Mouse (Mus musculus) limb, embryonic 13.5 days (tissue): ENCODE data around the gene Lpcat2. TPM values are rescaled to one million over a fixed set of nuclear protein-coding genes. Genes with fewer than 3 reads are reported as not detected.

ENCODE experiments used
- ATAC-seq: fragments of 200-750 bp; cut with Nextera tagmentation; 2 replicates; pipeline ENCODE4 v1.8.0; 2017; ENCODE audit warnings: low read depth, moderate number of reproducible peaks, moderate TSS enrichment; ENCODE audit not compliant: low FRiP score
- H3K27ac ChIP-seq: fragments of 300-500 bp; sonication (generic); 2 replicates; pipeline ENCODE4 v1.5.1; 2015; ENCODE audit warnings: inconsistent platforms, mild to moderate bottlenecking, moderate library complexity
- H3K27me3 ChIP-seq: fragments of 300-500 bp; sonication (generic); 2 replicates; pipeline ENCODE4 v1.6.1; 2015; ENCODE audit warnings: mild to moderate bottlenecking, inconsistent platforms
- H3K36me3 ChIP-seq: fragments of 300-500 bp; sonication (generic); 2 replicates; pipeline ENCODE4 v1.6.1; 2015; ENCODE audit warnings: inconsistent platforms, mild to moderate bottlenecking, moderate library complexity
- H3K4me1 ChIP-seq: fragments of 300-500 bp; sonication (generic); 2 replicates; pipeline ENCODE4 v1.6.1; 2015; ENCODE audit warnings: inconsistent platforms
- H3K4me2 ChIP-seq: fragments of 300-500 bp; sonication (generic); replicated peaks from 2 replicates; pipeline ENCODE4 v1.6.1; 2015; ENCODE audit warnings: inconsistent platforms, mild to moderate bottlenecking, moderate library complexity
- H3K4me3 ChIP-seq: fragments of 300-500 bp; sonication (generic); 2 replicates; pipeline ENCODE4 v1.5.1; 2015; ENCODE audit warnings: moderate library complexity, mild to moderate bottlenecking, inconsistent platforms
- H3K9ac ChIP-seq: fragments of 300-500 bp; sonication (generic); 2 replicates; pipeline ENCODE4 v1.6.1; 2015; ENCODE audit warnings: mild to moderate bottlenecking, inconsistent platforms
- H3K9me3 ChIP-seq: fragments of 300-500 bp; sonication (generic); 2 replicates; pipeline ENCODE4 v1.6.1; 2016; ENCODE audit warnings: inconsistent platforms
- WGBS: fragments of 180-500 bp; shearing (Covaris S2); methylation state at CpG from one replicate; pipeline ENCODE4 v1.1.7; 2015; 5-methylcytosine and 5-hydroxymethylcytosine counted together
- polyA plus RNA-seq: library from polyadenylated mRNA; unstranded; fragments of >200 nt; fragmentation: Nextera tagmentation; extraction: Ambion mirVana; gene quantifications from 2 replicates; pipeline ENCODE4 v1.2.1, GENCODE M21; 2015

Gene Lpcat2
- polyA plus RNA-seq, result 11.7 and 11.8 TPM in 2 replicates

DNA sequence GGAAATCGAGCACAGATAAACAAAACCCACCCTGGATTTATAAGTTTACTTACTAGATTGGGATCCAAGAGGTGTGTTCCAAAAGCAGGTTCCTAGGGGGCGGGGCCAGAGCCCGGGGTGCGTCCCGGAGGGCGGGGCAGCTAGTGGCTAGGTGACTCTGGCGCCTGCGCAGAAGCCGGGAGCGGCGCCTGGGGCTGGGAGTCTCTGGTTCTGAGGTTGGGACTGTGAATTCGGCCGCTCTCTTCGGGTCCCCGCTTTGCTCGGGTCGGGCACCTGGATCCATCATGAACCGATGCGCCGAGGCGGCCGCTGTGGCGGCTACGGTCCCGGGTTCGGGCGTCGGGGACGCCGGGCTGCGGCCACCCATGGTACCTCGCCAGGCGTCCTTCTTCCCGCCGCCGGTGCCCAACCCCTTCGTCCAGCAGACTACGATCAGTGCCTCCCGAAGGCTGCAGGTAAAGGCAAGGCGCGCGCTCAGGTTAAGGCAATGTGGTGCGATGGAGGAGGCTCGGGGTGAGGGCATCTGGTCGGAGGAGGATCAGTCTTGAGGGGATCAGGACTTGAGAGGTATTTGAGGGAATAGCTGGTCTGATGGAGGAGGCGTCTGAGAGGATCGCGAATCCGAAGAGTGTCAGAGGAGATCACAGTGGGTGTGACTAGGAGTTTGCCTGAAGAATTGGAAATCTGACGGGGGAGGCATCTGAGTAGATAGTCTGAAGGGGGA is at the start of gene Lpcat2:
Gene Lpcat2 (plus strand): TSS at position 169 of the 724 bp plus-strand sequence.
- Histone ChIP-seq H3K27ac (no peak within 1 kb of the TSS), H3K27me3 (peaks cover 6% of the 10 kb centered on the region; the same call in 1 of the 2 replicates), H3K4me1 (peaks cover 17% of the 10 kb centered on the region), H3K4me3 (peak within 1 kb of the TSS; percentile 62), H3K36me3 (peaks cover 33% of the 10 kb centered on the region), H3K4me2 (peak within 1 kb of the TSS; percentile 82), H3K9ac (peak within 1 kb of the TSS; percentile 76), H3K9me3 (no peaks in the 10 kb centered on the region)
- under 1% methylated on average over 50 of the region's 50 CpGs for WGBS
- peak; percentile 57; the same call in 1 of the 2 replicates for ATAC-seq

DNA sequence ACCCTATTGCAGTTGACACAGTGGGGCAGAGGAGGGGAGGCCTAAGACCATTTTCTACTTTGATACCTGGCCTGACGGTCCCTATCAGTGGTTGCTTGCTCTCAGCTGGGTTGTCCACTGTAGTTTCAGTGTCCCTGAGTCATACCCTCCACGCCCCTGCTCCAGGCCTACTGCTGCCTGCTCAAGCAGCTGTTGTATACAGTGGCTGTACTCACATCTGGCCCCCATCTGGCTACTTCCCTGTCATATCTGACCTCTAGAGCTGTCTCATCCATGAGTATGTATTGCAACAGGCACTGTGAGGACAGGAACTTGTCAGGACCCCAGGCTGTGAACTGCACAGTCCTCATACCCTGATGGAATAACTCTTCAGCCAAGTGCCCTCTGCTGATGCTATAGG is 42.4 kb upstream of the Lpcat2 start:
- Histone ChIP-seq H3K4me3 (no peak overlapping the region), H3K9me3 (no peaks in the 10 kb centered on the region), H3K36me3 (no peaks in the 10 kb centered on the region), H3K4me2 (no peak overlapping the region), H3K4me1 (peaks cover 3% of the 10 kb centered on the region; the same call in 1 of the 2 replicates), H3K27ac (no peak overlapping the region), H3K9ac (no peak overlapping the region), H3K27me3 (0 out of 2 replicates have a peak, but pooled peaks cover 5% of the 10 kb centered on the region)
- no peak for ATAC-seq
- WGBS, result 81% methylated on average over 2 of the region's 2 CpGs

DNA sequence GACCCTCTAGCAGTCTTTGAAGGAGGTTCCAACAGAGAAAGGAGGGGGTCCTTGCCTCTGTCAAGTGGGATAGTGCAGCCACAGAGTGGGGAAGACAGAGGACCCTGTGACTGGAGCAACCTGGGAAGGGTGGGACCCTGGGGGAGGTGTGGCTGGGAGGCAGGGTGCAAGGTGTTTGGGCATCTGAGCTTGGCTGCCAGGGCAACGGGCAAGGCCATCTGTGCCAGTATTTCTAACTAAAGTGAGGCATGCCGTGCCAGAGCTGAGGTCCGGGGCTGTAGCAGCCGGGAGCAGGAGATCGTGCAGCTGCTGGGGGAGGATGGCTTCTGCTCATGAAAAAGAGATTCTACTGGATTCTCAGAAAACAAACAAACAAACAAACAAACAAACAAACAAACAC is 39.5 kb upstream of the Lpcat2 start:
- H3K4me2 ChIP-seq, result no peak overlapping the region
- WGBS, result 86% methylated on average over 5 of the region's 5 CpGs
- no peak for ATAC-seq
- H3K4me1 ChIP-seq, result peaks cover 3% of the 10 kb centered on the region; the same call in 1 of the 2 replicates
- H3K36me3 ChIP-seq, result no peaks in the 10 kb centered on the region
- no peak overlapping the region for H3K27ac ChIP-seq
- H3K4me3 ChIP-seq, result no peak overlapping the region
- H3K9ac ChIP-seq, result no peak overlapping the region
- no peaks in the 10 kb centered on the region for H3K9me3 ChIP-seq
- H3K27me3 ChIP-seq, result peaks cover 5% of the 10 kb centered on the region; the same call in 1 of the 2 replicates

DNA sequence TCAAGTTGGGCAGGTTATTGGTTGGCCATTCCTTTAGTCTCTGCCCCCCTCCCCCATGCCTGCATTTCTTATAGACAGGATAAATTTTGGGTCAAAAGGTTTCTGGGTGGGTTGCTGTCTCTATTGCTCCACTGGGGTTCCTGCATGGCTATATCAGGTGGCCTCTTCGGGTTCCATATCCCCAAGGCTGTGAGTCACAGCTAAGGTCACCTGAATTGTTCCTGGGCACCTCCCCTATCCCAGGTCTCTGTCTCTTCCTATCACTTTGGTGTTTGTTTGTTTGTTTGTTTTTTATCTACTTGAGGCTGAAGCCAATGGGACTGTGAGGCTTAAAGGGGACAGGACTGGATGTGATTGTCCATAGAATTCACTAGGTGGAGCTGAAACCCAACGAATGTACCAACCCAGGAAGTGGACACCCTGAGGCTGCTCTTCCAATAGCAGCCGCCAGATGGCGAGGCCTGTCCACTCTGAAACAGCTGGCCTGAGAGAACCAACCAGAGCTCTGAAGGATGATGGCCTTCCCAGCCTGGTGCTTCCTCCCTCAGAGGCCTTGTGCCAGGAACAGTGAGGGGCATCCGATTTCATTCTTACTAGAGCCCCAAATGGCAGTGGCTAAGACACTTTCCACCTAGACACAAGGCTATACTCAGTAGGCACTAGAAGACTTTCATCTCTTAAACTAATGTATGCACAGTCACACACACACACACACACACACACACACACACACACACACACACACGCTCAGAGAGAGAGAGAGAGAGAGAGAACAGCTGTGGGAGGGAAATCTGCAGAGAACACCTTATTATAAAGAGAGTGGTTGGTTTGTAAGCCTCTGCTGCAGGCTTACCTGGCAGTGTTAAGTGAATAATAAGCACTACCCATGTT is 37.0 kb upstream of the Lpcat2 start:
- H3K27ac ChIP-seq, result no peak overlapping the region
- 16% methylated on average over 6 of the region's 6 CpGs for WGBS
- peak; percentile 85 for ATAC-seq
- H3K4me3 ChIP-seq, result no peak overlapping the region
- peaks cover 9% of the 10 kb centered on the region; the same call in 1 of the 2 replicates for H3K27me3 ChIP-seq
- H3K9ac ChIP-seq, result no peak overlapping the region
- H3K4me1 ChIP-seq, result no peaks in the 10 kb centered on the region
- no peaks in the 10 kb centered on the region for H3K9me3 ChIP-seq
- no peak overlapping the region for H3K4me2 ChIP-seq
- H3K36me3 ChIP-seq, result no peaks in the 10 kb centered on the region

DNA sequence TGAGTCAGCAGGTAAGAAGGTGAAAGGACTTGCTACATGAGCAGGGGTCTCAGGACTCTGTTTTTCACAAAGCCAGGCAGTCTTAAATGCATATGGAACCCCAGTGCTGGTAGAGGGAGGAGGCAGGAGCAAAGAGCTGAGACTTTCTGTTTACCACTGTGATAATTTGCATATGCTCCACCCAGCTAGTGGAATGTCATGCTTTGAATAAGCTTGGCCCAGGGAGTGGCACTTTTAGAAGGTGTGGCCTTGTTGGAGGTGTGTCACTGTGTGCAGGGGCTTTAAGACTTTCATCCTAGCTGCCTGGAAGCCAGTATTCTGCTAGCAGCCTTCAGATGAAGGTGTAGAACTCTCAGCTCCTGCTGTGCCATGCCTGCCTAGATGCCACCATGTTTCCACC is 34.0 kb upstream of the Lpcat2 start:
- Histone ChIP-seq H3K36me3 (no peaks in the 10 kb centered on the region), H3K9me3 (no peaks in the 10 kb centered on the region), H3K4me3 (no peak overlapping the region), H3K4me2 (no peak overlapping the region), H3K27me3 (peaks cover 9% of the 10 kb centered on the region; the same call in 1 of the 2 replicates), H3K27ac (no peak overlapping the region), H3K9ac (no peak overlapping the region), H3K4me1 (peaks cover 2% of the 10 kb centered on the region; the same call in 1 of the 2 replicates)
- ATAC-seq, result no peak

DNA sequence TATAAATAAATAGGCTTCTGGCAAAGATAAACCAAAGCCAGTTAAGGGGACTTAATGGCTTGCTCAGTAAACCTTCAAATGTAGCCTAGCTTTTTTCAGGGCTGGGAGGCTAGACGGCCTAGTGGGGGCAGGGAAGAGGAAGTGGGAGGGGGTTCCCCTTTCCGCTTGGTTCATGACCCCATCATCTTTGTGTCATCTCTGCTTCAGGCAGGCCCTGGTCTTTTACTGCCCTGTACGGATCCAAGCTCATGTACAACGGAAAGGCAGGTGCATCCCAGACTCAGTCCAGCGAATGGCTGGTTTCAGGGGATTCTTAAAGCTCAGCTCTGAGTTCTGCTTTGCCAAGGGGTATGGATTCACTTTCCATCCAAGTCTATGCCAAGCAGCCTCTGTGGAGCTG is 32.8 kb upstream of the Lpcat2 start:
- Histone ChIP-seq H3K4me2 (no peak overlapping the region), H3K4me3 (no peak overlapping the region), H3K27me3 (peaks cover 5% of the 10 kb centered on the region; the same call in 1 of the 2 replicates), H3K9ac (no peak overlapping the region), H3K9me3 (no peaks in the 10 kb centered on the region), H3K4me1 (peaks cover 12% of the 10 kb centered on the region), H3K36me3 (no peaks in the 10 kb centered on the region), H3K27ac (no peak overlapping the region)
- 60% methylated on average over 5 of the region's 5 CpGs for whole genome bisulfite sequencing
- ATAC-seq, result no peak

DNA sequence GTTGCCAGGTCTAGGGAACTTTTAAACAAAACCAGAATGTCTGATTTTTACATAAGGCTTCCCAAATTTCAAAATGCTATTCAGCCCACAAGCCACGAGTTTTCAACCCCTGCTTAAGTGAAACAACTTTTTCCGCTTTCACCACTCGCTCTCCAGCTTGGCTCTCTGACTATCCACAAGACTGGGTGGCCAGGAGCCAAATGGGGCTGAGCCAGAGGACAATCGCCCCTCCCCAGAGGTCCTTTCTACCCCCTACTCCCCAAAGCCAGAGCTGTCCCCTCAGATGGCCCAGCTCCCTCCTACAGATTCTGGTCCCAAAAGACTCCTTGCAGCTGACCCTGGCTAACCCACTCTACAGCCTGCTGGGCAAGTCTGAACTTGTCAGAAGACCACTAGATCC is 29.1 kb upstream of the Lpcat2 start:
- Histone ChIP-seq H3K9ac (no peak overlapping the region), H3K9me3 (no peaks in the 10 kb centered on the region), H3K4me2 (no peak overlapping the region), H3K27ac (peak overlapping the region; percentile 22; the same call in 1 of the 2 replicates), H3K36me3 (peaks cover 8% of the 10 kb centered on the region), H3K4me3 (no peak overlapping the region), H3K27me3 (0 out of 2 replicates have a peak, but pooled peaks cover 5% of the 10 kb centered on the region), H3K4me1 (peaks cover 30% of the 10 kb centered on the region)
- no peak for ATAC-seq
- 49% methylated on average over 4 of the region's 4 CpGs for WGBS

DNA sequence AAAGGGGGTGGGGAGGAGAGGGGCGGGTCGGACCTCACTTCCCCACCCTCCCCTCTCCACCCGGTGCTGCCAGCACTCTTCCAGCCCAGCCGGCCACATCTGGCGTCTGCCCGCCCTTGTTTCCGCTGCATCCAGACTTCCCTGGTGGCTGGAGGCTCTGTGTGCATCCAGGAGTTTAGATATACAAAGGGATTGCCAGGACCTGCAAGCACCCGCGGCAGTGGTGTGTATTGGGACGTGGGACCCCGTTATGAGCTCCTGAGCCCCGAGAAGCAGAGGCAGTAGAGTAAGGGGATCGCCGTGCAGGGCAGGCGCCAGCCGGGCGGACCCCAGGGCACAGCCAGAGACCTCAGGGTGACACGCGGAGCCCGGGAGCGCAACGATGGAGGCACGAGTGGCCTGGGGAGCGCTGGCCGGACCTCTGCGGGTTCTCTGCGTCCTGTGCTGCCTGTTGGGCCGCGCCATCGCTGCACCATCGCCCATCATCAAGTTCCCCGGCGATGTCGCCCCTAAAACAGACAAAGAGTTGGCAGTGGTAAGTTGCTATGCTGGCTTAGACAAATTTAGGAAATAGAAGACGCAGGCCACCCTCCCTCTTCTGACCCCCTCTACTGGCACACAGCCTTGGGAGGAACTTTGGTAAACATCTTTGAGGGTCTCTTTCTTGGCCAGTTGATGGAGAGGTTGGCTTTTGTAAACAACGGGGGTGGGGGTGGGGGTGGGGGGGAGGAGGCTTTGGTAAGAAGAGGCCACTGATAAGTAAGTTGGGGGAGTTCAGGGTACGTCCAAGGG is 27.7 kb upstream of the Lpcat2 start, which contains the start of gene Mmp2:
Gene Mmp2 (plus strand): TSS at position 49 of the 792 bp plus-strand sequence.
- H3K4me3 ChIP-seq, result peak within 1 kb of the TSS; percentile 73
- peak; percentile 84 for ATAC-seq
- peak within 1 kb of the TSS; percentile 90 for H3K9ac ChIP-seq
- peak within 1 kb of the TSS; percentile 77 for H3K4me2 ChIP-seq
- H3K4me1 ChIP-seq, result peaks cover 30% of the 10 kb centered on the region
- H3K9me3 ChIP-seq, result no peaks in the 10 kb centered on the region
- H3K27ac ChIP-seq, result peak within 1 kb of the TSS; percentile 94
- under 1% methylated on average over 30 of the region's 37 CpGs for WGBS
- peaks cover 23% of the 10 kb centered on the region for H3K36me3 ChIP-seq
- 0 out of 2 replicates have a peak, but pooled peaks cover 5% of the 10 kb centered on the region for H3K27me3 ChIP-seq

DNA sequence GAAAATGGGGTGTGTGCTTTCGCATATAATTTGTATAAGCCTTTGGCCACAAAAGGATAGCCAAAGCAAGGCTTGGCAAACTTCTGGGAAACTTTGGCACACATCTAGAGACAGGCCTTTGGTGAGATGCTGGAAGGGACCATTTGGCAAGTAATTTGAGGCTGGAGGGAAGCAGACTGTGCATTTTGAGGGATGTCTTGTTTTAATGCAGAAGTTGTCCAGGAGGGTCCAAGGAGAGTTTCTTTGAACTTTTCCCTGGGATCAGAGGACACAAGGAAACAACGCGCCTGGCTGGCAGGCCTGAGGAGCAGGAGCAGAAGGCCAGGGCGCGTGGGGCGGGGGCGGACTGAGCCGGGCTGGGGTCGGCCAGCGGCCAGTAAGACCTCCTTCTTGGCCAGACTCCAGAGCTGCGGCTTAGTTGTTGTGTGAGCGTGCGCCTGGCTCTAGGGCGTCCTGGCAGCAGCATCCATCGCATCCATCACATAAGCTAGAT is 26.8 kb upstream of the Lpcat2 start:
- peaks cover 32% of the 10 kb centered on the region for H3K36me3 ChIP-seq
- H3K27me3 ChIP-seq, result no peaks in the 10 kb centered on the region
- WGBS, result 17% methylated on average over 15 of the region's 15 CpGs
- H3K27ac ChIP-seq, result peak overlapping the region; percentile 94; the same call in 1 of the 2 replicates
- no peaks in the 10 kb centered on the region for H3K9me3 ChIP-seq
- H3K4me3 ChIP-seq, result peak overlapping the region; percentile 73
- H3K9ac ChIP-seq, result peak overlapping the region; percentile 90
- H3K4me2 ChIP-seq, result peak overlapping the region; percentile 77
- H3K4me1 ChIP-seq, result peaks cover 30% of the 10 kb centered on the region
- ATAC-seq, result peak; percentile 70

DNA sequence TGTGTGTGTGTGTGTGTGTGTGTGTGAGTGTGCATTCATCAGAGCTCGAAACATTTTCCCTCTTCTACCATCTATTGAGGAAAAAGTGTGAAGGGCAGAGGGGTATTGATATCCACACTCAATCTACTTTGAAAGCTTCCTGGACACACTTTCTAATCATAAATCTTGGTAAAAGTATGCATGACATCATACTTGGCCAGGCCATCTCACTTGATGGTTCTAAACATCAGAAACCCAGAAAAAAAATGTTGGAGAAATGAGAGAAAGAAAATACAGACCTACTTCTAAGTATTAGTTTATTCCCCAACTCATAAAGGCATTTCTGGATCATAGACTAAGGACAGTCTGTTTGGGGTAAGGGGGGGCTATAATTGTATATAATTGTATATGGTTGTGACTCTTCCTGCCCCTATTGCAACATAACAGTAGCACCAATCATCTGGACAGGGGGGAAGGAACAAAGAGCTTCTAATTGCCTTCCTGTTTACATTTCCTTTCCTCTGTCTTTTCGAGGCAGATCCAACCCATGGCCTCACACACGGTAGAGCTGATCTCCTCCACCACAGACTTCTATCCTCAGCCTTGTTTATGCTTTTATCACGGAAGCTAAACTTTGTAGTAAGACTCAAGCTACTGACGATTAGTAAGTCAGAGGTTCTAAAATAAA is 20.9 kb upstream of the Lpcat2 start:
- ATAC-seq, result no peak

More for the DNA sequence above, 20.9 kb upstream of the Lpcat2 start:
- no peak overlapping the region for H3K4me2 ChIP-seq
- H3K27me3 ChIP-seq, result no peaks in the 10 kb centered on the region
- H3K36me3 ChIP-seq, result peaks cover 91% of the 10 kb centered on the region
- no peak overlapping the region for H3K9ac ChIP-seq
- no peaks in the 10 kb centered on the region for H3K9me3 ChIP-seq
- WGBS, result 53% methylated on average over 5 of the region's 5 CpGs
- peaks cover 12% of the 10 kb centered on the region for H3K4me1 ChIP-seq
- H3K27ac ChIP-seq, result no peak overlapping the region
- H3K4me3 ChIP-seq, result no peak overlapping the region
